ENCODE assay signal across 10 mouse cellular contexts in the genomic region with DNA sequence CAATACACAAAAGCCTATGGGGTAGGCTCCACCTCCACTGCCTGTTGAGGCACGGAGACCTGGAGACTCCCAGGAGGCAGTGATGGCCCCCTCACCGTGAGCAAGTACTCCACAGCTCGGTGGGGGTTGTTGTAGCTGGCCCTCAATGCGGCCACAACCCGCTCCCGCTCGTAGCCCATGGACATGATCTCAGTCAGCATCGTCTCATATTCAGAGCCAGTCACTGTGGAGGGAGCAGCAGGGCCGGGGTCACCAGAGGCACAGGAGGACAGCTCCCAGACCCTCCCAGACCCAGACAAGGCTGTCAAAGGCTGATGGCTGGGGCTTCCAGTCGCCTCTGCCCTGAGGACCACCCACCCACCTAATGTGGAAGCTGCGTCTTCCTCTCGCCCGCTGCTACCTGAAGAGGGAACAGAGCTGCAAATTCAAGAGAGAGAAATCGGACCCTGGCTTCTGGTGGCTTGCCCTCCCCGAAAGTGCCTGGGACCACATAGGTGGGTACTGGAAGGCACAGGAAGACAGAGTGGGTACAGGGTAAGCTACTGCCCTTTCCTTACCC. TPM values are rescaled to one million over a fixed set of nuclear protein-coding genes. Genes with fewer than 3 reads are reported as not detected.
DNase-seq lines count a peak whose midpoint lies in the region; ATAC-seq and TF ChIP-seq lines count a peak whose summit lies in the region.
"Had no signal": no experiment of that assay in that cellular context is flagged by ENCODE, and none has a peak within 500 bp of the region (broad histone marks: within the 10 kb centered on the region; RNA-seq: fewer than 3 reads in every experiment).

No protein-coding gene starts in this region.

- no peak for TF ChIP-seq POLR2A in ES-Bruce4 (IDR thresholded peaks at IDR 0.05; ENCODE audit: insufficient read depth, low read length)
- TF ChIP-seq POLR2A in bone marrow, adult 2 months (IDR thresholded peaks at IDR 0.05; ENCODE audit: borderline replicate concordance, control insufficient read depth, low read depth, low read length) = no peak

- no peak for DNase-seq in cerebellum, adult 11 months
- DNase-seq in thymus, postnatal 14 days = no peak
- DNase-seq: heart, adult 2 months; layer of hippocampus, adult 9-11 months; right cerebral cortex, postnatal 14 days had no signal

- H3K9me3 ChIP-seq in intestine, embryonic 16.5 days (ENCODE audit: control insufficient read depth, low read length) = no peaks in the 10 kb centered on the region
- H3K9me3 ChIP-seq in intestine, embryonic 15.5 days = no peaks in the 10 kb centered on the region
- H3K9me3 ChIP-seq in ES-Bruce4 (replicated peaks; ENCODE audit: control insufficient read depth, insufficient read depth, low read length, poor library complexity, severe bottlenecking) = no peaks in the 10 kb centered on the region
- H3K9me3 ChIP-seq in limb, embryonic 15.5 days = no peaks in the 10 kb centered on the region

- 84% methylated on average over 15 of the region's 15 CpGs for WGBS in intestine, embryonic 16.5 days
- 87% methylated on average over 15 of the region's 15 CpGs for WGBS in intestine, embryonic 15.5 days
- WGBS in bone marrow, adult 2 months = 83% methylated on average over 15 of the region's 15 CpGs
- WGBS in limb, embryonic 15.5 days = 80% methylated on average over 15 of the region's 15 CpGs

- H3K27ac ChIP-seq in intestine, embryonic 16.5 days (ENCODE audit: low read length) = no peak overlapping the region
- H3K27ac ChIP-seq in intestine, embryonic 15.5 days = no peak overlapping the region
- H3K27ac ChIP-seq in ES-Bruce4 (ENCODE audit: insufficient read depth, low read length) = peak overlapping the region; percentile 32; the same call in 1 of the 2 replicates
- H3K27ac ChIP-seq in bone marrow, adult 2 months (ENCODE audit: control insufficient read depth, insufficient read depth, low read depth, low read length, poor library complexity) = peak overlapping the region; percentile 83
- H3K27ac ChIP-seq in limb, embryonic 15.5 days = peak overlapping the region; percentile 57
- H3K27ac ChIP-seq: heart, adult 2 months had no signal

- H3K9ac ChIP-seq in intestine, embryonic 16.5 days (ENCODE audit: low read depth, low read length) = 0 out of 2 replicates have a peak overlapping the region, but pooled peaks have one; percentile 6
- no peak overlapping the region for H3K9ac ChIP-seq in intestine, embryonic 15.5 days
- H3K9ac ChIP-seq in ES-Bruce4 (ENCODE audit: low read depth, poor library complexity, severe bottlenecking) = no peak overlapping the region
- no peak overlapping the region for H3K9ac ChIP-seq in limb, embryonic 15.5 days

- peaks cover 35% of the 10 kb centered on the region for H3K36me3 ChIP-seq in intestine, embryonic 16.5 days (ENCODE audit: control insufficient read depth, insufficient read depth, low read length)
- H3K36me3 ChIP-seq in intestine, embryonic 15.5 days = peaks cover 58% of the 10 kb centered on the region
- peaks cover 67% of the 10 kb centered on the region for H3K36me3 ChIP-seq in ES-Bruce4 (ENCODE audit: control insufficient read depth, insufficient read depth, low read length, poor library complexity, severe bottlenecking)
- H3K36me3 ChIP-seq in limb, embryonic 15.5 days = peaks cover 68% of the 10 kb centered on the region

- H3K4me1 ChIP-seq in intestine, embryonic 16.5 days (ENCODE audit: control insufficient read depth, insufficient read depth, low read length) = peaks cover 34% of the 10 kb centered on the region
- peaks cover 24% of the 10 kb centered on the region for H3K4me1 ChIP-seq in intestine, embryonic 15.5 days (replicated peaks)
- H3K4me1 ChIP-seq in ES-Bruce4 (ENCODE audit: control insufficient read depth, insufficient read depth, low read length) = peaks cover 1% of the 10 kb centered on the region
- no peaks in the 10 kb centered on the region; the same call in 1 of the 2 replicates for H3K4me1 ChIP-seq in bone marrow, adult 2 months (ENCODE audit: control insufficient read depth, insufficient read depth, low read length)
- H3K4me1 ChIP-seq in limb, embryonic 15.5 days = peaks cover 61% of the 10 kb centered on the region

- no peak overlapping the region for H3K4me2 ChIP-seq in intestine, embryonic 16.5 days (ENCODE audit: low read depth, low read length)
- H3K4me2 ChIP-seq in intestine, embryonic 15.5 days (replicated peaks) = no peak overlapping the region
- no peak overlapping the region for H3K4me2 ChIP-seq in limb, embryonic 15.5 days

- TF ChIP-seq CTCF in ES-Bruce4 (IDR thresholded peaks at IDR 0.05; ENCODE audit: low read depth, low read length) = no peak
- TF ChIP-seq CTCF in bone marrow, adult 2 months (IDR thresholded peaks at IDR 0.05; ENCODE audit: control insufficient read depth, insufficient read depth, low read length) = no peak; the same call in 1 of the 2 replicates

- no peak for ATAC-seq in intestine, embryonic 16.5 days
- no peak for ATAC-seq in intestine, embryonic 15.5 days
- no peak for ATAC-seq in limb, embryonic 15.5 days (ENCODE audit: insufficient number of reproducible peaks, low FRiP score, low TSS enrichment, low read depth)

- no peak overlapping the region for H3K4me3 ChIP-seq in intestine, embryonic 16.5 days (ENCODE audit: low read length)
- H3K4me3 ChIP-seq in intestine, embryonic 15.5 days (replicated peaks) = no peak overlapping the region
- no peak overlapping the region for H3K4me3 ChIP-seq in ES-Bruce4 (ENCODE audit: low read depth, low read length)
- H3K4me3 ChIP-seq in bone marrow, adult 2 months (replicated peaks; ENCODE audit: control insufficient read depth, low read depth, low read length) = peak overlapping the region; percentile 79
- H3K4me3 ChIP-seq in limb, embryonic 15.5 days = no peak overlapping the region
- H3K4me3 ChIP-seq: heart, adult 2 months had no signal

- H3K27me3 ChIP-seq in intestine, embryonic 16.5 days (replicated peaks; ENCODE audit: control insufficient read depth, insufficient read depth, low read length) = no peaks in the 10 kb centered on the region
- no peaks in the 10 kb centered on the region for H3K27me3 ChIP-seq in intestine, embryonic 15.5 days (replicated peaks)
- no peaks in the 10 kb centered on the region for H3K27me3 ChIP-seq in ES-Bruce4 (ENCODE audit: control insufficient read depth, insufficient read depth, low read length, poor library complexity, severe bottlenecking)
- no peaks in the 10 kb centered on the region for H3K27me3 ChIP-seq in limb, embryonic 15.5 days

- TF ChIP-seq EP300 in ES-Bruce4 (IDR thresholded peaks at IDR 0.05; ENCODE audit: insufficient read depth, low read depth, low read length) = no peak

RNA-seq across cellular contexts. Expression of a gene that starts 2.5 kb away (rescaled TPM):
- 109 and 115 TPM in 2 replicates for polyA plus RNA-seq in intestine, embryonic 16.5 days (2015; fragmentation: Nextera tagmentation; extraction: Ambion mirVana)
- polyA plus RNA-seq in intestine, embryonic 15.5 days (2015; fragmentation: Nextera tagmentation; extraction: Ambion mirVana) = 102 and 106 TPM in 2 replicates
- polyA plus RNA-seq in ES-Bruce4 (2011; ENCODE audit: insufficient read depth, insufficient read length, low read depth, missing spikeins) = 68.0 and 76.1 TPM in 2 replicates
- polyA plus RNA-seq in bone marrow, adult 2 months (2011; ENCODE audit: insufficient read depth, insufficient read length, low replicate concordance, missing spikeins) = 169 and 222 TPM in 2 replicates
- polyA plus RNA-seq in limb, embryonic 15.5 days (2015; fragmentation: Nextera tagmentation; extraction: Ambion mirVana) = 102 and 122 TPM in 2 replicates

RNA-seq across cellular contexts. Expression of a gene that starts 6.7 kb away (rescaled TPM):
- 61.8 and 63.4 TPM in 2 replicates for polyA plus RNA-seq in intestine, embryonic 16.5 days (2015; fragmentation: Nextera tagmentation; extraction: Ambion mirVana)
- polyA plus RNA-seq in intestine, embryonic 15.5 days (2015; fragmentation: Nextera tagmentation; extraction: Ambion mirVana) = 61.7 and 62.6 TPM in 2 replicates
- 19.5 and 20.5 TPM in 2 replicates for polyA plus RNA-seq in ES-Bruce4 (2011; ENCODE audit: insufficient read depth, insufficient read length, low read depth, missing spikeins)
- 9.2 and 20.5 TPM in 2 replicates for polyA plus RNA-seq in bone marrow, adult 2 months (2011; ENCODE audit: insufficient read depth, insufficient read length, low replicate concordance, missing spikeins)
- polyA plus RNA-seq in limb, embryonic 15.5 days (2015; fragmentation: Nextera tagmentation; extraction: Ambion mirVana) = 44.7 and 45.6 TPM in 2 replicates

RNA-seq across cellular contexts. Expression of a gene that starts 8.7 kb away (rescaled TPM):
- 1,204 and 1,241 TPM in 2 replicates for polyA plus RNA-seq in intestine, embryonic 16.5 days (2015; fragmentation: Nextera tagmentation; extraction: Ambion mirVana)
- 1,038 and 1,157 TPM in 2 replicates for polyA plus RNA-seq in intestine, embryonic 15.5 days (2015; fragmentation: Nextera tagmentation; extraction: Ambion mirVana)
- polyA plus RNA-seq in ES-Bruce4 (2011; ENCODE audit: insufficient read depth, insufficient read length, low read depth, missing spikeins) = 507 and 546 TPM in 2 replicates
- polyA plus RNA-seq in bone marrow, adult 2 months (2011; ENCODE audit: insufficient read depth, insufficient read length, low replicate concordance, missing spikeins) = 342 and 475 TPM in 2 replicates
- 1,060 and 1,089 TPM in 2 replicates for polyA plus RNA-seq in limb, embryonic 15.5 days (2015; fragmentation: Nextera tagmentation; extraction: Ambion mirVana)

RNA-seq across cellular contexts. Expression of a gene that starts 15.4 kb away (rescaled TPM):
- 4.2 and 4.4 TPM in 2 replicates for polyA plus RNA-seq in intestine, embryonic 16.5 days (2015; fragmentation: Nextera tagmentation; extraction: Ambion mirVana)
- 4.5 and 5.3 TPM in 2 replicates for polyA plus RNA-seq in intestine, embryonic 15.5 days (2015; fragmentation: Nextera tagmentation; extraction: Ambion mirVana)
- polyA plus RNA-seq in ES-Bruce4 (2011; ENCODE audit: insufficient read depth, insufficient read length, low read depth, missing spikeins) = 2.5 and 3.1 TPM in 2 replicates
- 2.2 and 3.3 TPM in 2 replicates for polyA plus RNA-seq in bone marrow, adult 2 months (2011; ENCODE audit: insufficient read depth, insufficient read length, low replicate concordance, missing spikeins)
- 7.5 and 8.0 TPM in 2 replicates for polyA plus RNA-seq in limb, embryonic 15.5 days (2015; fragmentation: Nextera tagmentation; extraction: Ambion mirVana)

RNA-seq across cellular contexts. Expression of a gene that starts 18.8 kb away (rescaled TPM):
- 86.0 and 91.7 TPM in 2 replicates for polyA plus RNA-seq in intestine, embryonic 16.5 days (2015; fragmentation: Nextera tagmentation; extraction: Ambion mirVana)
- polyA plus RNA-seq in intestine, embryonic 15.5 days (2015; fragmentation: Nextera tagmentation; extraction: Ambion mirVana) = 83.1 and 92.7 TPM in 2 replicates
- 50.8 and 52.6 TPM in 2 replicates for polyA plus RNA-seq in ES-Bruce4 (2011; ENCODE audit: insufficient read depth, insufficient read length, low read depth, missing spikeins)
- 36.6 and 59.1 TPM in 2 replicates for polyA plus RNA-seq in bone marrow, adult 2 months (2011; ENCODE audit: insufficient read depth, insufficient read length, low replicate concordance, missing spikeins)
- 94.4 and 98.2 TPM in 2 replicates for polyA plus RNA-seq in limb, embryonic 15.5 days (2015; fragmentation: Nextera tagmentation; extraction: Ambion mirVana)

Comparison
In these comparisons a context has a peak if more than half of its experiments do, and no peak if none do; other contexts are left out.
1. H3K27ac ChIP-seq: peak in ES-Bruce4 (single experiment), bone marrow, adult 2 months (single experiment) and limb, embryonic 15.5 days (single experiment); none in intestine, embryonic 16.5 days (single experiment) and intestine, embryonic 15.5 days (single experiment).